ENCODE assay signal across 8 mouse cellular contexts in genomic region chr19:47302191-47302852, GRCm38 (mm10).
A peak's percentile ranks its signal among the peaks of the same experiment; 100 is the strongest.
DNase-seq lines count a peak whose midpoint lies in the region; ATAC-seq and TF ChIP-seq lines count a peak whose summit lies in the region.

No protein-coding gene starts in this region.

- H3K27me3 ChIP-seq in embryonic facial prominence, embryonic 15.5 days, result no peaks in the 10 kb centered on the region
- H3K27me3 ChIP-seq in hindbrain, postnatal 0 days (ENCODE audit: insufficient read depth, low read length), result no peaks in the 10 kb centered on the region
- no peaks in the 10 kb centered on the region for H3K27me3 ChIP-seq in liver, embryonic 16.5 days (ENCODE audit: control insufficient read depth, insufficient read depth, low read depth, low read length)

- peak overlapping the region; percentile 82 for H3K27ac ChIP-seq in embryonic facial prominence, embryonic 15.5 days (replicated peaks)
- peak overlapping the region; percentile 58 for H3K27ac ChIP-seq in hindbrain, postnatal 0 days
- H3K27ac ChIP-seq in liver, embryonic 16.5 days (ENCODE audit: low read length), result no peak overlapping the region

- H3K4me2 ChIP-seq in embryonic facial prominence, embryonic 15.5 days (replicated peaks), result no peak overlapping the region
- H3K4me2 ChIP-seq in hindbrain, postnatal 0 days (ENCODE audit: low read depth, low read length), result no peak overlapping the region; the same call in 1 of the 2 replicates
- H3K4me2 ChIP-seq in liver, embryonic 16.5 days (ENCODE audit: low read depth, low read length), result no peak overlapping the region

- no peak for ATAC-seq in embryonic facial prominence, embryonic 15.5 days (ENCODE audit: insufficient number of reproducible peaks, low FRiP score, low TSS enrichment, low read depth)
- ATAC-seq in hindbrain, postnatal 0 days, result peak; percentile 49
- ATAC-seq in liver, embryonic 16.5 days (ENCODE audit: low read depth), result peak; percentile 42
- ATAC-seq in inflammation-experienced regulatory T-cells, adult 6 months, result no peak

- peaks cover 79% of the 10 kb centered on the region for H3K4me1 ChIP-seq in embryonic facial prominence, embryonic 15.5 days
- H3K4me1 ChIP-seq in hindbrain, postnatal 0 days (ENCODE audit: insufficient read depth, low read length), result peaks cover 20% of the 10 kb centered on the region
- H3K4me1 ChIP-seq in liver, embryonic 16.5 days (ENCODE audit: control insufficient read depth, low read depth, low read length), result peaks cover 10% of the 10 kb centered on the region; the same call in 1 of the 2 replicates

- no peaks in the 10 kb centered on the region for H3K9me3 ChIP-seq in embryonic facial prominence, embryonic 15.5 days (replicated peaks)
- H3K9me3 ChIP-seq in hindbrain, postnatal 0 days (ENCODE audit: low read length), result no peaks in the 10 kb centered on the region
- H3K9me3 ChIP-seq in liver, embryonic 16.5 days (replicated peaks; ENCODE audit: control insufficient read depth, low read length), result no peaks in the 10 kb centered on the region

- no peak overlapping the region for H3K4me3 ChIP-seq in embryonic facial prominence, embryonic 15.5 days (replicated peaks)
- no peak overlapping the region for H3K4me3 ChIP-seq in hindbrain, postnatal 0 days (ENCODE audit: low read length)
- no peak overlapping the region for H3K4me3 ChIP-seq in liver, embryonic 16.5 days (ENCODE audit: low read depth, low read length)

- 48% methylated on average over 21 of the region's 21 CpGs for WGBS in embryonic facial prominence, embryonic 15.5 days
- 39% methylated on average over 21 of the region's 21 CpGs for WGBS in hindbrain, postnatal 0 days
- 57% methylated on average over 21 of the region's 21 CpGs for WGBS in liver, embryonic 16.5 days (ENCODE audit: insufficient replicate concordance)

- H3K36me3 ChIP-seq in embryonic facial prominence, embryonic 15.5 days, result peaks cover 55% of the 10 kb centered on the region
- H3K36me3 ChIP-seq in hindbrain, postnatal 0 days (ENCODE audit: insufficient read depth, low read length), result no peaks in the 10 kb centered on the region
- H3K36me3 ChIP-seq in liver, embryonic 16.5 days (ENCODE audit: control insufficient read depth, insufficient read depth), result no peaks in the 10 kb centered on the region

- H3K9ac ChIP-seq in embryonic facial prominence, embryonic 15.5 days, result 0 out of 2 replicates have a peak overlapping the region, but pooled peaks have one; percentile 9
- H3K9ac ChIP-seq in hindbrain, postnatal 0 days (replicated peaks; ENCODE audit: low read length), result 0 out of 2 replicates have a peak overlapping the region, but pooled peaks have one; percentile 15
- no peak overlapping the region for H3K9ac ChIP-seq in liver, embryonic 16.5 days (ENCODE audit: low read depth, low read length)

- no peak for TF ChIP-seq CTCF in hindbrain, postnatal 0 days (IDR thresholded peaks at IDR 0.05; ENCODE audit: low read depth)

- DNase-seq in adrenal gland, adult 2 months, result peak; percentile 73
- DNase-seq in adrenal gland, postnatal 4 days (ENCODE audit: low spot score in 2 of 2), result no peak
- DNase-seq in hindbrain, postnatal 0 days (ENCODE audit: low spot score), result peak; percentile 39
- DNase-seq in skeletal muscle tissue, adult 2 months (ENCODE audit: low read depth, low spot score), result peak; percentile 89
- DNase-seq in layer of hippocampus, adult 9-10 months (ENCODE audit: low spot score), result no peak

Comparison
In these comparisons a context has a peak if more than half of its experiments do, and no peak if none do; other contexts are left out.
1. DNase-seq: peak in adrenal gland, adult 2 months (single experiment), hindbrain, postnatal 0 days (single experiment) and skeletal muscle tissue, adult 2 months (single experiment); none in adrenal gland, postnatal 4 days (0 of 2) and layer of hippocampus, adult 9-10 months (single experiment).
2. ATAC-seq: peak in hindbrain, postnatal 0 days (single experiment) and liver, embryonic 16.5 days (single experiment); none in embryonic facial prominence, embryonic 15.5 days (single experiment) and inflammation-experienced regulatory T-cells, adult 6 months (single experiment).